Mouse (Mus musculus): ENCODE measurements around the gene Sec61b. TPM values are rescaled to one million over a fixed set of nuclear protein-coding genes. Genes with fewer than 3 reads are reported as not detected.

Sec61b gene
- polyA plus RNA-seq, 1 experiment from 2014 or later: 412 TPM

DNA sequence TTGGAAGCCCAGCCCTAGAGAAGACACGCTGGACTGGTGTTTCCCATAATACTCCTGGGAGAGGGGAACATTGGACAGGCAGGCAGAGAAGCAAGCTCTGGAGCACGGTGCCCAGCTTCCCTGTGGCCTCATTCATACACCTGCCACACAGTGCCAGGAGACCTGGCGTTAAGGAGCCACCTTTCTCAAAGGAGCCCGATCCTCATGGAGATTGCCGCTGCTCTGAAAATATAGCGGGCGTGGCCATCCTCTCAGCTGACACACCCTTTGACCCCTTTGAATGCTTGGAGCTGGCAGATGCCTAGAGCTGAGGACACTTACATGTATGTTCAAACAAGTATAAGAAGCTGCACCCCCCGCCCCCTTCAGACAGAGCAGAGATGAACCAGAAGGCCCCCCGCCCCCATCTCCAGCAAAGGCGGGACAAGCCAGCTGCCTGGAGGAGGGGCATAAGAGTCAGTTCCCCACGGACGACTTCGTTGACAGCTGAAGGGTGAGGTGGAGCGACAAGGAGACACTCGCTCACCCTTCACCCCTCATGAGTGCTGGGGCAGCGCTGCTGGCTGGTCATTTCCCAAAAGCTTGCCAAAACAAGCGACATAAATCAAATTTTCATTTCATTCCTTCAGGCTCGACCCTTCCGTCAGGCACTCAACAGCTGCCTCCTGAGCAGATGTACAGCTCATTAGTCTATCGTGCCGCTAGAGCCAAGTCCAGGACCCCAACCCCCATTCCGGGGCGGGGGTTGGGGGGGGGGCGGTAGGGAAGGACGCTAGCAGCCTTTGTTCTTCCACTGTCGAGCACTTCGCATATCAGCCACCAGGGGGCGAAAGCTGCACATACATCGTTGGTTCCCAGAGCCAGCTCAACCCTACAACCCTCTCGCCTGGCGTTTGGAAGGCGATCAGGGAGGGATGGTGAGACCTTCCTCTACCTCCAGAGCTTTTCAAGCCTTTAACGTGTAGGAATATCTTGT lies 36.8 kb upstream of the Sec61b start:
- H3K9ac ChIP-seq (ENCODE audit: low read depth, low read length): peak overlapping the region; percentile 65
- no peaks in the 10 kb centered on the region for H3K36me3 ChIP-seq (ENCODE audit: control insufficient read depth, insufficient read depth, low read length)
- peaks cover 2% of the 10 kb centered on the region; the same call in 1 of the 2 replicates for H3K4me1 ChIP-seq (ENCODE audit: control insufficient read depth, insufficient read depth, low read length)
- 1% methylated on average over 33 of the region's 33 CpGs for WGBS
- H3K27ac ChIP-seq (ENCODE audit: low read depth, low read length): no peak overlapping the region
- H3K4me3 ChIP-seq (ENCODE audit: low read length): peak overlapping the region; percentile 52
- peak; percentile 90 for ATAC-seq (ENCODE audit: low FRiP score, low TSS enrichment)
- peaks cover 3% of the 10 kb centered on the region for H3K27me3 ChIP-seq (ENCODE audit: control insufficient read depth, insufficient read depth, low read length)
- H3K9me3 ChIP-seq (ENCODE audit: control insufficient read depth, low read length): no peaks in the 10 kb centered on the region
- peak overlapping the region; percentile 86 for H3K4me2 ChIP-seq (replicated peaks; ENCODE audit: low read depth, low read length)

DNA sequence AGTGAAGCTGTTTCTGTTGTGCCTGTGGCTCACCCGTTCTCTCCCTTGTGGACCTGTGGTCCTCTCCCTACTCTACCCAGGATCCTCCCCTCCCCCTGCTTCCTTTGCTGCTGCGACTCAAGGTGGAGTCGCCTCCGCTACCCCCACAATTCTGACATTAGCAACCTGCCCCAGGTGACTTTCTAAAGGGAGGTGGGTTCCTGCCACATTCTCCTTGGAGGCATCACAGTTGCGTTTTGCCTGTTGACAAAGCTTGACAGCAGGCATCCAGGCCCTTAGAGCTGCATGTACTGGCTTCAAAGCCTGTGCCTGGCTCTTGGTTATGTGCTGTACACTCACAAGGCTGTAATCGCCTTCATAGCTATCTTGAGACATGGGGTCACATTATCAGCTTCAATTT lies 35.5 kb upstream of the Sec61b start:
- no peaks in the 10 kb centered on the region for H3K9me3 ChIP-seq (ENCODE audit: control insufficient read depth, low read length)
- 78% methylated on average over 6 of the region's 6 CpGs for WGBS
- no peak for ATAC-seq (ENCODE audit: low FRiP score, low TSS enrichment)
- no peak overlapping the region for H3K27ac ChIP-seq (ENCODE audit: low read depth, low read length)
- H3K4me3 ChIP-seq (ENCODE audit: low read length): no peak overlapping the region
- no peak overlapping the region for H3K4me2 ChIP-seq (replicated peaks; ENCODE audit: low read depth, low read length)
- H3K36me3 ChIP-seq (ENCODE audit: control insufficient read depth, insufficient read depth, low read length): no peaks in the 10 kb centered on the region
- H3K27me3 ChIP-seq (ENCODE audit: control insufficient read depth, insufficient read depth, low read length): peaks cover 3% of the 10 kb centered on the region
- no peak overlapping the region for H3K9ac ChIP-seq (ENCODE audit: low read depth, low read length)
- peaks cover 2% of the 10 kb centered on the region; the same call in 1 of the 2 replicates for H3K4me1 ChIP-seq (ENCODE audit: control insufficient read depth, insufficient read depth, low read length)

DNA sequence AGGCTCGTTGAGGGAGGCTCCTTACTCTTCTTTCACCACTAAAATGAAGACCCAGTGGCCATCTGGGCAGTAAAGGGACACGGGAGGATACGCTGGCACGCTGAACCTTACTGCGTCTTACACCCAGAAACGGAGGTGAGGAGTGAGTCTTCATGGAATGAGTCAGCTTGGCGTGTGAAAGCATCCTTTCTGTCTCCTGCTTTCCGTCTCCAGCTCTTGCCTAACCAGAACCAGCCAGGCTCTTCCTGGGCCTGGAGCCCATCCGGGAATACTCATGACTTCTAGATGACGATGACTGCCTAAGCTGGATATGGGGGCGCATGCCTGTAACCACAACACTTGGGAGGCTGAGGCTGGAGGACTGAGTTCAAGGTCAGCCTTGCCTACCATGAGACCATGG lies 33.5 kb upstream of the Sec61b start:
- no peaks in the 10 kb centered on the region for H3K36me3 ChIP-seq (ENCODE audit: control insufficient read depth, insufficient read depth, low read length)
- no peak overlapping the region for H3K9ac ChIP-seq (ENCODE audit: low read depth, low read length)
- WGBS: 91% methylated on average over 11 of the region's 11 CpGs
- no peak overlapping the region for H3K27ac ChIP-seq (ENCODE audit: low read depth, low read length)
- H3K9me3 ChIP-seq (ENCODE audit: control insufficient read depth, low read length): no peaks in the 10 kb centered on the region
- no peaks in the 10 kb centered on the region for H3K4me1 ChIP-seq (ENCODE audit: control insufficient read depth, insufficient read depth, low read length)
- no peak overlapping the region for H3K4me3 ChIP-seq (ENCODE audit: low read length)
- H3K27me3 ChIP-seq (ENCODE audit: control insufficient read depth, insufficient read depth, low read length): peaks cover 3% of the 10 kb centered on the region
- ATAC-seq (ENCODE audit: low FRiP score, low TSS enrichment): no peak
- H3K4me2 ChIP-seq (replicated peaks; ENCODE audit: low read depth, low read length): no peak overlapping the region

DNA sequence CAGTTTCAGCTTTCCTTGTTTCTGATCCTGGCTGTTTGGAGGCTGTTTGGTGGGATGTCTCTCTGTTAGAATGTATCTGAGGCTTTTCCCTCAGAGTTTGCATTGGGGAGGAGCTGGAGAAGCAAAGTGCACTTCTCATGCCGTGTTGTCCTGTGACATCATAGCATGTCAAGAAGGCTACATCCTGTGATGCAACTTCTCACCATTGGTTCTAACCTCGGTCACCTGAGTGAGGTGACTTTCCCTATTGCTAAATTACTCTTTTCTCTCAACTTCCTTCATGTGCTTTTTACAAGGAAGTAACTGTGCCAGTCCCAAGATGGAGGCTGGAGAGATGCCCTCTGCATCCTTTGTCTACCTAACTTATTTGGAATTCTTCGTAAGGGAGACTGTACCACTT lies 25.9 kb upstream of the Sec61b start:
- Histone ChIP-seq H3K27ac (ENCODE audit: low read depth, low read length) (no peak overlapping the region), H3K4me3 (ENCODE audit: low read length) (no peak overlapping the region), H3K9ac (ENCODE audit: low read depth, low read length) (no peak overlapping the region), H3K36me3 (ENCODE audit: control insufficient read depth, insufficient read depth, low read length) (no peaks in the 10 kb centered on the region), H3K9me3 (ENCODE audit: control insufficient read depth, low read length) (no peaks in the 10 kb centered on the region), H3K4me2 (replicated peaks; ENCODE audit: low read depth, low read length) (no peak overlapping the region), H3K27me3 (ENCODE audit: control insufficient read depth, insufficient read depth, low read length) (no peaks in the 10 kb centered on the region), H3K4me1 (ENCODE audit: control insufficient read depth, insufficient read depth, low read length) (no peaks in the 10 kb centered on the region)
- ATAC-seq (ENCODE audit: low FRiP score, low TSS enrichment): no peak
- 88% methylated on average over 3 of the region's 3 CpGs for WGBS

DNA sequence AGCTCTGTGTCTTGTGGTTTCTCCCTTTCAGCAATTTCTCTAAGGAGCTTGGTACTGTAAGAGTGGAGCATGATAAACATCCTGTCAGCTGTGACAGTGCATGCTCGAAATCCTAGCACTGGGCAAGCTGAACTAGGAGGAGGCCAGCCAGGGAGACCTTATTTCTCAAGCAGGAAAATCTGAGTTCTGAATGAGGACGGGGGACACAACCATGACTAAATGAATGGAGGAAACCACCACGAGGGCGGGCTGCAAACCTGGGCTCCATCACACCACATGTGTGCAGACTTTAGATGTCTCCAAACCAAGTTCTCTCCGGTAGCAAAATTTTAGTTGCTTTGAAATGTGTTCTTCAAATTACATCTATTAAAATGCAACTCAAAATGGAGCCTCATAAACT lies 25.3 kb upstream of the Sec61b start:
- no peaks in the 10 kb centered on the region for H3K4me1 ChIP-seq (ENCODE audit: control insufficient read depth, insufficient read depth, low read length)
- ATAC-seq (ENCODE audit: low FRiP score, low TSS enrichment): no peak
- no peak overlapping the region for H3K4me3 ChIP-seq (ENCODE audit: low read length)
- no peak overlapping the region for H3K4me2 ChIP-seq (replicated peaks; ENCODE audit: low read depth, low read length)
- 44% methylated on average over 5 of the region's 5 CpGs for WGBS
- no peak overlapping the region for H3K27ac ChIP-seq (ENCODE audit: low read depth, low read length)
- H3K27me3 ChIP-seq (ENCODE audit: control insufficient read depth, insufficient read depth, low read length): no peaks in the 10 kb centered on the region
- H3K36me3 ChIP-seq (ENCODE audit: control insufficient read depth, insufficient read depth, low read length): no peaks in the 10 kb centered on the region
- no peaks in the 10 kb centered on the region for H3K9me3 ChIP-seq (ENCODE audit: control insufficient read depth, low read length)
- H3K9ac ChIP-seq (ENCODE audit: low read depth, low read length): no peak overlapping the region

DNA sequence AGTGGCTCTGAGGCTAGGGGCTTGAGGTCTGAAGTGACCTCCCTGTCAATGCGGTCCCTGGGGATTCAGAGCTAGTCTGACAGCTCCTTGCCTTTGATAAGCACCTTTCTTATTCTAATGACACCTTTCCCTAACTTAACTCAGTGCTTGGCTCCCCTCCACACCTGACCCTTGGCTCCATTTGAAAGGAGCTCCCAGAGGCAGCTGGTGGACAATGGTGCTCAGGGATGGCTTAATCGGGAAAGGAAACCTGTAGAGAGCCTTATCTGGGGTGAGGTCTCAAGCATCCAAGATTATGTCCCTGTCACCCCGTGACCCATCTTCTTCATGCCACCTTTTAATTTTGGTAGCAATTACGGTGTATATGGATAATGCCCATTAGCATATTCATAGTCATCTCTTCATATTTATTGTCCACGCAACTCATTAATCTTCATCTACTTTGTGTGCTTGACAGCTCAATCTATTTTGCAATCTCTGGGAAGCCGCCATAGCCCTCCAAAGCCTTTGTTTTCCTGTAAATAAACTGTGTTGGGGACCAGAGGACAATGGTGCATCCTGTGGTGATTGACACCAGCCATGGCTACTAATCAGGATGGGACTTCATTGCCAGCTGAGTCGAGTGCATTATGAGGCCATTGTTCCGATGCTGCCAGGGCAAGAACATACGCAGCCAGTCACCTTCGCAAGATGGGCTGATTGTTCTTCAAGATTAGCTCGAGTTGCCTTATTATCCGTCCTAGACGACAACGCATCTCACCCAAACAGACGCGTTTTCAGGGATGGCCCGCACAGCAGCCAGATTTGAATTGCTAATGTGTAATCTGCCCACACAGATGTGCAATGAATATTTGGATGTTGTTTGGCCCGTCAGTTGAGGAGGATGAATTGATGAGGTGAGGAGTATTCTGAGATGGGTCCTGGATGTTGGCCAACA lies 24.6 kb upstream of the Sec61b start:
- no peak for ATAC-seq (ENCODE audit: low FRiP score, low TSS enrichment)

DNA sequence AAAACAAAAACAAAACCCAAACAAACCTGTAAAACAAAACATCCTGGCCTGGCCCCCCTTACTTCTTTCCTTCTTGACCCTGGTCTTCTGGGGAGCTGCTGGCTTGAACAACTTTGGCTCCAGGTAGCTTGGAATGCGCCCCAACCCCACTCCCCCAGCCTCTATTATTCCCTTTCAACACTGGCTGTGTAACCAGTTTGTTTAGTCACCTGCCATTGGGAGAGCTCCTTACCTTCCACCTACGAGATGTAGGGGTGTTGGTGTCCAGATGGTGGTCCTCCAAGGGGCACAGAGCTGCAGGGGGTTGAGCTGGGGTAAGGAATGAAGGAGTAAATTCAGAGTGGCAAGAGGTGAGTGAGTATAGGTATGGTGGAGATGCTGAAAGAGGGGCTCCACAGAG lies 7.3 kb upstream of the Sec61b start:
- H3K4me2 ChIP-seq (replicated peaks; ENCODE audit: low read depth, low read length): no peak overlapping the region
- no peaks in the 10 kb centered on the region for H3K27me3 ChIP-seq (ENCODE audit: control insufficient read depth, insufficient read depth, low read length)
- H3K9ac ChIP-seq (ENCODE audit: low read depth, low read length): no peak overlapping the region
- no peak overlapping the region for H3K4me3 ChIP-seq (ENCODE audit: low read length)
- ATAC-seq (ENCODE audit: low FRiP score, low TSS enrichment): no peak
- H3K4me1 ChIP-seq (ENCODE audit: control insufficient read depth, insufficient read depth, low read length): no peaks in the 10 kb centered on the region
- no peak overlapping the region for H3K27ac ChIP-seq (ENCODE audit: low read depth, low read length)
- H3K36me3 ChIP-seq (ENCODE audit: control insufficient read depth, insufficient read depth, low read length): peaks cover 44% of the 10 kb centered on the region
- WGBS: 92% methylated on average over 2 of the region's 2 CpGs
- H3K9me3 ChIP-seq (ENCODE audit: control insufficient read depth, low read length): peaks cover 4% of the 10 kb centered on the region; the same call in 1 of the 2 replicates

More for the DNA sequence above, 24.6 kb upstream of the Sec61b start:
- Histone ChIP-seq H3K4me2 (replicated peaks; ENCODE audit: low read depth, low read length) (no peak overlapping the region), H3K4me1 (ENCODE audit: control insufficient read depth, insufficient read depth, low read length) (no peaks in the 10 kb centered on the region), H3K27me3 (ENCODE audit: control insufficient read depth, insufficient read depth, low read length) (no peaks in the 10 kb centered on the region), H3K4me3 (ENCODE audit: low read length) (no peak overlapping the region), H3K9ac (ENCODE audit: low read depth, low read length) (no peak overlapping the region), H3K36me3 (ENCODE audit: control insufficient read depth, insufficient read depth, low read length) (no peaks in the 10 kb centered on the region), H3K27ac (ENCODE audit: low read depth, low read length) (no peak overlapping the region), H3K9me3 (ENCODE audit: control insufficient read depth, low read length) (no peaks in the 10 kb centered on the region)
- 29% methylated on average over 18 of the region's 18 CpGs for WGBS

DNA sequence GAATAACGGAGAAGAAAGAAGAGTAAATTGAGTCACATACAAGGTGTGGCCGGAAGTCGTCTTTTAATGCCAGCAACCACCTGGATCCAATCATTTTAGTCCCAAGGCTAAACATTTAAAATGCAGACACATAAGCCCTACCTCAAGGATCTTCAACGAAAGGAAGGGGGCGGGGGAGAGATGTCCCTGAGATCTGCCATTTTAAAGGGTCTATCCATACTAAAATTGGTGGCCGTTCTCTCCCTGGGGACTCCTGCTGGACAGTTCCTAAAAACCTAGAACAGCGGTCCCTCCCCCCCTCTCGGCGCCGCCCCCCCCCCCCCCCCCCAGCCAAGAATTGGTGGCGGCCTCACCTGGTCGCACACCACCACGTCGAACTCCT lies 881 bp upstream of the Sec61b start:
- Histone ChIP-seq H3K9me3 (ENCODE audit: control insufficient read depth, low read length) (no peaks in the 10 kb centered on the region), H3K36me3 (ENCODE audit: control insufficient read depth, insufficient read depth, low read length) (peaks cover 63% of the 10 kb centered on the region)
- no peak for ATAC-seq (ENCODE audit: low FRiP score, low TSS enrichment)

More for the DNA sequence above, 881 bp upstream of the Sec61b start:
- Histone ChIP-seq H3K9ac (ENCODE audit: low read depth, low read length) (peak overlapping the region; percentile 67), H3K4me1 (ENCODE audit: control insufficient read depth, insufficient read depth, low read length) (peaks cover 14% of the 10 kb centered on the region), H3K27ac (ENCODE audit: low read depth, low read length) (peak overlapping the region; percentile 85; the same call in 1 of the 2 replicates), H3K4me3 (ENCODE audit: low read length) (peak overlapping the region; percentile 63), H3K4me2 (replicated peaks; ENCODE audit: low read depth, low read length) (peak overlapping the region; percentile 56), H3K27me3 (ENCODE audit: control insufficient read depth, insufficient read depth, low read length) (no peaks in the 10 kb centered on the region)
- 6% methylated on average over 8 of the region's 14 CpGs for WGBS

All from kidney, embryonic 14.5 days (tissue).